Mouse (Mus musculus) hindbrain, embryonic 16.5 days (tissue): ENCODE measurements around the gene Bahcc1. TPM values are rescaled to one million over a fixed set of nuclear protein-coding genes. Genes with fewer than 3 reads are reported as not detected.

Source experiments
- ATAC-seq: fragments of 200-750 bp; cut with Nextera tagmentation; 2 replicates; pipeline ENCODE4 v1.8.0; 2017; ENCODE audit warnings: moderate TSS enrichment, moderate library complexity
- H3K27ac ChIP-seq: fragments of 300-500 bp; sonication (generic); 2 replicates; pipeline ENCODE4 v1.5.1; 2014; ENCODE audit warnings: low read depth, mild to moderate bottlenecking, control low read depth, low read length, moderate library complexity
- H3K27me3 ChIP-seq: fragments of 300-500 bp; sonication (generic); replicated peaks from 2 replicates; pipeline ENCODE4 v1.6.1; 2014; ENCODE audit warnings: low read length; ENCODE audit not compliant: control insufficient read depth, insufficient read depth
- H3K36me3 ChIP-seq: fragments of 300-500 bp; sonication (generic); 2 replicates; pipeline ENCODE4 v1.6.1; 2014; ENCODE audit warnings: mild to moderate bottlenecking, low read length, moderate library complexity, mixed read lengths; ENCODE audit not compliant: control insufficient read depth, insufficient read depth
- H3K4me1 ChIP-seq: fragments of 300-500 bp; sonication (generic); 2 replicates; pipeline ENCODE4 v1.6.1; 2014; ENCODE audit warnings: low read depth, low read length; ENCODE audit not compliant: control insufficient read depth, insufficient read depth
- H3K4me2 ChIP-seq: fragments of 300-500 bp; sonication (generic); 2 replicates; pipeline ENCODE4 v1.6.1; 2014; ENCODE audit warnings: mild to moderate bottlenecking, low read length, control low read depth, moderate library complexity
- H3K4me3 ChIP-seq: fragments of 300-500 bp; sonication (generic); 2 replicates; pipeline ENCODE4 v1.5.1; 2014; ENCODE audit warnings: mild to moderate bottlenecking, low read length, control low read depth, moderate library complexity
- H3K9ac ChIP-seq: fragments of 300-500 bp; sonication (generic); 2 replicates; pipeline ENCODE4 v1.6.1; 2014; ENCODE audit warnings: low read depth, mild to moderate bottlenecking, control low read depth, low read length, moderate library complexity
- H3K9me3 ChIP-seq: fragments of 300-500 bp; sonication (generic); 2 replicates; pipeline ENCODE4 v1.6.1; 2014; ENCODE audit warnings: mild to moderate bottlenecking, low read length, moderate library complexity; ENCODE audit not compliant: control insufficient read depth
- WGBS: fragments of 180-500 bp; shearing (Covaris S2); extraction: QIAGEN DNeasy Blood & Tissue Kit; methylation state at CpG from one replicate; pipeline ENCODE4 v1.1.7; 2014; 5-methylcytosine and 5-hydroxymethylcytosine counted together
- polyA plus RNA-seq: library from polyadenylated mRNA; unstranded; fragments of >200 nt; fragmentation: Nextera tagmentation; extraction: Ambion mirVana; gene quantifications from 2 replicates; pipeline ENCODE4 v1.2.1, GENCODE M21; 2015

Bahcc1 gene
- polyA plus RNA-seq, 1 experiment from 2014 or later: 7.8 TPM

- H3K27ac ChIP-seq: peak overlapping the region; percentile 90
- H3K27me3 ChIP-seq: no peaks in the 10 kb centered on the region
- peak overlapping the region; percentile 42 for H3K4me3 ChIP-seq
- peak overlapping the region; percentile 78 for H3K9ac ChIP-seq
- H3K4me2 ChIP-seq: peak overlapping the region; percentile 75
- peak; percentile 93 for ATAC-seq
- peaks cover 37% of the 10 kb centered on the region for H3K4me1 ChIP-seq
- no peaks in the 10 kb centered on the region for H3K9me3 ChIP-seq
- 2% methylated on average over 45 of the region's 45 CpGs for WGBS
- no peaks in the 10 kb centered on the region for H3K36me3 ChIP-seq
Measured at GRCm38 (mm10) chr11:120310813-120311312, 78.1 kb downstream of the Bahcc1 start.

GRCm38 (mm10) chr11:120311561-120311960 is 78.8 kb downstream of the Bahcc1 start:
- Histone ChIP-seq H3K4me2 (peak overlapping the region; percentile 75), H3K36me3 (no peaks in the 10 kb centered on the region), H3K9me3 (no peaks in the 10 kb centered on the region), H3K4me3 (peak overlapping the region; percentile 42), H3K4me1 (peaks cover 30% of the 10 kb centered on the region), H3K27ac (peak overlapping the region; percentile 90), H3K27me3 (no peaks in the 10 kb centered on the region), H3K9ac (peak overlapping the region; percentile 78)
- WGBS: 44% methylated on average over 10 of the region's 10 CpGs
- no peak for ATAC-seq

- Histone ChIP-seq H3K9ac (no peak overlapping the region), H3K27me3 (no peaks in the 10 kb centered on the region), H3K36me3 (no peaks in the 10 kb centered on the region), H3K9me3 (no peaks in the 10 kb centered on the region), H3K4me2 (no peak overlapping the region), H3K4me3 (no peak overlapping the region), H3K27ac (no peak overlapping the region), H3K4me1 (peaks cover 30% of the 10 kb centered on the region)
- WGBS: 81% methylated on average over 6 of the region's 6 CpGs
- no peak for ATAC-seq
Measured at GRCm38 (mm10) chr11:120312069-120312468, 79.3 kb downstream of the Bahcc1 start.

GRCm38 (mm10) chr11:120313906-120314685 is 81.3 kb downstream of the Bahcc1 start:
- Histone ChIP-seq H3K27ac (peak overlapping the region; percentile 94), H3K4me1 (peaks cover 30% of the 10 kb centered on the region), H3K36me3 (no peaks in the 10 kb centered on the region), H3K4me2 (no peak overlapping the region), H3K27me3 (no peaks in the 10 kb centered on the region), H3K4me3 (no peak overlapping the region), H3K9ac (no peak overlapping the region), H3K9me3 (no peaks in the 10 kb centered on the region)
- no peak for ATAC-seq
- 64% methylated on average over 6 of the region's 6 CpGs for whole genome bisulfite sequencing

GRCm38 (mm10) chr11:120314721-120315415 is 82.1 kb downstream of the Bahcc1 start:
- H3K27me3 ChIP-seq: no peaks in the 10 kb centered on the region
- no peak for ATAC-seq
- peak overlapping the region; percentile 79 for H3K4me2 ChIP-seq
- WGBS: 32% methylated on average over 16 of the region's 16 CpGs
- peak overlapping the region; percentile 94 for H3K27ac ChIP-seq
- H3K9ac ChIP-seq: peak overlapping the region; percentile 64
- no peaks in the 10 kb centered on the region for H3K36me3 ChIP-seq
- peak overlapping the region; percentile 41; the same call in 1 of the 2 replicates for H3K4me3 ChIP-seq
- no peaks in the 10 kb centered on the region for H3K9me3 ChIP-seq
- peaks cover 30% of the 10 kb centered on the region for H3K4me1 ChIP-seq

- peak overlapping the region; percentile 41 for H3K4me3 ChIP-seq
- peak overlapping the region; percentile 64 for H3K9ac ChIP-seq
- ATAC-seq: no peak
- H3K27ac ChIP-seq: peak overlapping the region; percentile 94
- no peaks in the 10 kb centered on the region for H3K36me3 ChIP-seq
- H3K4me2 ChIP-seq: peak overlapping the region; percentile 79
- H3K9me3 ChIP-seq: no peaks in the 10 kb centered on the region
- H3K27me3 ChIP-seq: no peaks in the 10 kb centered on the region
- peaks cover 28% of the 10 kb centered on the region for H3K4me1 ChIP-seq
- 12% methylated on average over 4 of the region's 4 CpGs for WGBS
Measured at GRCm38 (mm10) chr11:120315416-120315761, 82.6 kb downstream of the Bahcc1 start.

GRCm38 (mm10) chr11:120315832-120316689 is 83.3 kb downstream of the Bahcc1 start:
- 2% methylated on average over 37 of the region's 37 CpGs for WGBS
- peak; percentile 98 for ATAC-seq
- peak overlapping the region; percentile 64 for H3K9ac ChIP-seq
- H3K27me3 ChIP-seq: no peaks in the 10 kb centered on the region
- peak overlapping the region; percentile 94 for H3K27ac ChIP-seq
- peak overlapping the region; percentile 41 for H3K4me3 ChIP-seq
- no peaks in the 10 kb centered on the region for H3K9me3 ChIP-seq
- H3K4me2 ChIP-seq: peak overlapping the region; percentile 79
- H3K4me1 ChIP-seq: peaks cover 25% of the 10 kb centered on the region
- no peaks in the 10 kb centered on the region for H3K36me3 ChIP-seq

- Histone ChIP-seq H3K4me3 (peak overlapping the region; percentile 41), H3K27ac (peak overlapping the region; percentile 94), H3K4me2 (peak overlapping the region; percentile 79), H3K4me1 (peaks cover 21% of the 10 kb centered on the region), H3K9me3 (no peaks in the 10 kb centered on the region), H3K9ac (peak overlapping the region; percentile 64), H3K27me3 (no peaks in the 10 kb centered on the region), H3K36me3 (no peaks in the 10 kb centered on the region)
- ATAC-seq: peak; percentile 7; the same call in 1 of the 2 replicates
- WGBS: 16% methylated on average over 13 of the region's 13 CpGs
Measured at GRCm38 (mm10) chr11:120316690-120317254, 84.0 kb downstream of the Bahcc1 start.
